Mouse (Mus musculus) urinary bladder, postnatal 4 days (tissue): ENCODE measurements around the gene Jup.

Source experiments
- DNase-seq, 2 experiments: peaks; one replicate each; pipeline ENCODE4 v3.0.0; 2021 to 2022; ENCODE audit warnings: low spot score in 2 of 2

The Jup gene

GRCm38 (mm10) chr11:100320172-100320630 is 77.4 kb downstream of the Jup start:
- peak; percentile 95 to 98 for DNase-seq

GRCm38 (mm10) chr11:100319492-100320171 is 77.9 kb downstream of the Jup start, which contains the start of gene Eif1:
Gene Eif1 (plus strand): TSS chr11:100319885.
- peak; percentile 100 for DNase-seq
